Mouse (Mus musculus) forebrain, embryonic 15.5 days (tissue): ENCODE measurements around the gene Urod. TPM values are rescaled to one million over a fixed set of nuclear protein-coding genes. Genes with fewer than 3 reads are reported as not detected.

Experiments used
- ATAC-seq: fragments of 200-750 bp; cut with Nextera tagmentation; replicated peaks from 2 replicates; pipeline ENCODE4 v1.8.0; 2017; ENCODE audit warnings: mild to moderate bottlenecking, moderate TSS enrichment, moderate library complexity
- H3K27ac ChIP-seq: fragments of 300-500 bp; sonication (generic); replicated peaks from 2 replicates; pipeline ENCODE4 v1.5.1; 2015; ENCODE audit warnings: mild to moderate bottlenecking, inconsistent platforms
- H3K27me3 ChIP-seq: fragments of 300-500 bp; sonication (generic); 2 replicates; pipeline ENCODE4 v1.6.1; 2015; ENCODE audit warnings: inconsistent platforms
- H3K36me3 ChIP-seq: fragments of 300-500 bp; sonication (generic); 2 replicates; pipeline ENCODE4 v1.6.1; 2015; ENCODE audit warnings: mild to moderate bottlenecking, inconsistent platforms
- H3K4me1 ChIP-seq: fragments of 300-500 bp; sonication (generic); 2 replicates; pipeline ENCODE4 v1.6.1; 2015; ENCODE audit warnings: inconsistent platforms
- H3K4me2 ChIP-seq: fragments of 300-500 bp; sonication (generic); replicated peaks from 2 replicates; pipeline ENCODE4 v1.6.1; 2015; ENCODE audit warnings: mild to moderate bottlenecking, inconsistent platforms
- H3K4me3 ChIP-seq: fragments of 300-500 bp; sonication (generic); 2 replicates; pipeline ENCODE4 v1.5.1; 2015; ENCODE audit warnings: mild to moderate bottlenecking, inconsistent platforms
- H3K9ac ChIP-seq: fragments of 300-500 bp; sonication (generic); replicated peaks from 2 replicates; pipeline ENCODE4 v1.6.1; 2015; ENCODE audit warnings: mild to moderate bottlenecking, inconsistent platforms
- H3K9me3 ChIP-seq: fragments of 300-500 bp; sonication (generic); 2 replicates; pipeline ENCODE4 v1.6.1; 2016; ENCODE audit warnings: inconsistent platforms
- WGBS: fragments of 180-500 bp; shearing (Covaris S2); methylation state at CpG from one replicate; pipeline ENCODE4 v1.1.7; 2015; ENCODE audit warnings: mixed read lengths; 5-methylcytosine and 5-hydroxymethylcytosine counted together
- polyA plus RNA-seq: library from polyadenylated mRNA; unstranded; fragments of >200 nt; fragmentation: Nextera tagmentation; extraction: Ambion mirVana; gene quantifications from 2 replicates; pipeline ENCODE4 v1.2.1, GENCODE M21; 2015

The Urod gene
- polyA plus RNA-seq = 72.2 and 76.7 TPM in 2 replicates

DNA sequence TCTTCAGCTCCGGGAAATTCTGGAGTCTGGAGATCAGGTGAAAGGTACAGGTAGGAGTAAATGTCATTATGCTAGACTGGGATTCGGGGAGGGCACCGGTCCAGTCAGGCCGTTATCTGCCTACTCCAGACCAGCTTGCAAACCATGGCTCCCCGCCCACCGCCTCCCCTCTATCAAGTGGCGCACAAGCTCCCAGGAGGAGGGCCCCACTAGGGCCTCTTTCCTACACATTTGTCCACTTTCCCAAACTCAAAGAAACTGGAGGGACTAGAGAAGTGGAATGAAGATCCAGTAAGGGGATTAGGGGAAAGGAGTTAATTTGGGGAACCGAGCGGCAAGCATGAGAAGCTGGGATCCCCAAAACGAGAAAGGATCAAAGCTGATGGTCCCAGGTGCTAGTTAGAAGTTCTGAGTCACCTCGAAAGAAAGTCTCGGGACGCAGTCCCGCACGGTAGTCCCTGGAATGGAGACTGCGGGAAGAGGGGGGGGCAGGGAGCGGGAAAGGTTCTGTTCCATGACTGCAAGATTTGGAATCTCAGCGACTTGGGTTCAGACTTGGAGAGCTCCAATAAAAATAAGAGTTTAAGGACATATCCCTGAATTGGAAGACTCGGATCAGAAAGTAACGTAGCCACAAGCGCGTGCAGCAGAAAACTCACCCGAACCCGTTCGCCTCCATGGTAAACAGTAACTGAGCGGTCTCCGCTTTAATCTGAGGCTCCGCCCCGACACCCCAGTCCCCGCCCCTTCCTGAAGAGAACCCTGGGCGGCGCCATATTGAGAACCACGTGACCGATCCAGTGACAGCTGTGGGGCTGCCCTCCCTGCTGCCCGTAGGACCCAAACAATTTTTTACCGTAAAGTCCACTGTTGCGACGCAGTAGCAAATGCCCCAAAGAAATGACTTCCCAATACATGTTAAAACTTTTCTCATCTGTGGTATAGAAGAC, at the start of gene Urod:
Gene Urod (minus strand): TSS at position 742 of the 950 bp plus-strand sequence.
- Histone ChIP-seq H3K4me2 (peak within 1 kb of the TSS; percentile 93), H3K9ac (peak within 1 kb of the TSS; percentile 86), H3K27me3 (no peaks in the 10 kb centered on the region), H3K4me3 (peak within 1 kb of the TSS; percentile 98), H3K4me1 (peaks cover 32% of the 10 kb centered on the region), H3K36me3 (peaks cover 23% of the 10 kb centered on the region), H3K9me3 (no peaks in the 10 kb centered on the region), H3K27ac (peak within 1 kb of the TSS; percentile 88)
- 1% methylated on average over 38 of the region's 38 CpGs for WGBS
- peak; percentile 89 for ATAC-seq

DNA sequence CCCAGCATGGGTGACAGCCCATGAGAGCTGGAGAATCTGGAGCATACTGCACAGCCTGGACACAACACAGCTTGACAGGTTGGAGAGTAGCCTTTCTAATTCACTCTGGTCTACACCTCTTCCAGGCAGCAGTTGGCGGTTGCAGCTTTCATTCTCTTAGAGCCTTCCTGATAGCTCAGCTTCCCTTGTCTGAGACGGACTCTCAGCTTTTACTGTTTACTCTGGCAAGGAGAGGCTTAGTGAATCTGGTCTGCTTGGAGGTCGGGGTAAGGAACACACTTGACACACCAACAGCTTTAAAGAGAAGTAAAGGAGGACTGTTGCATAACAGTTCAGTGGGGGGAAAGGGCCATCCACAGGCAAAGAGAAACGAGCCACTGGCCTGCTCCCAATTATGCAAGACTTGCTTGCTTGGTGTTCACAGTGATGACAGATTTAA, 47.1 kb upstream of the Urod start:
- Histone ChIP-seq H3K4me2 (no peak overlapping the region), H3K36me3 (no peaks in the 10 kb centered on the region), H3K9ac (no peak overlapping the region), H3K9me3 (no peaks in the 10 kb centered on the region), H3K4me1 (peaks cover 34% of the 10 kb centered on the region), H3K27ac (peak overlapping the region; percentile 90), H3K27me3 (no peaks in the 10 kb centered on the region), H3K4me3 (no peak overlapping the region)
- ATAC-seq = peak; percentile 39
- WGBS = 28% methylated on average over 4 of the region's 4 CpGs

DNA sequence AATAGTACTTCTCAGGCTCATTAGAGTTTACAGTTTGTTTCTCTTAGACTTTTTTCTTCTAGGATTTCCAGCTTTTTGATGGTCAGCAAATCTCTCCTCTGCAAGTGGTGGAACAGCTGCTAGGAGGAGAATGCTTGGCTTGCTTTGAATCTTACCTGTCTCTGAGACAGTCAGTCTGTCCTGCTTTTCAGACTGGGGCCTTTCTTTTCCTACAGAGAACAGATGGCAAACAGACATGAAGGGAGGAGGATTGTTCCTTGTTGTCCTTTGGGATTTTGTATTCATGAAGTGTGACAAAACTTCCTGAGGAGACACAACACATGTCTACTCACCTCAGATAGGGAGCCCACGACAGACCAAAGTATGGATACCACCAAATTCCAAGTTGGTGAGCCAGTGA, 46.6 kb upstream of the Urod start:
- 46% methylated on average over 1 of the region's 1 CpGs for WGBS
- Histone ChIP-seq H3K27ac (peak overlapping the region; percentile 90), H3K4me2 (peak overlapping the region; percentile 2; the same call in 1 of the 2 replicates), H3K9me3 (no peaks in the 10 kb centered on the region), H3K4me3 (no peak overlapping the region), H3K27me3 (no peaks in the 10 kb centered on the region), H3K4me1 (peaks cover 34% of the 10 kb centered on the region), H3K36me3 (no peaks in the 10 kb centered on the region), H3K9ac (no peak overlapping the region)
- ATAC-seq = peak; percentile 33; the same call in 1 of the 2 replicates

DNA sequence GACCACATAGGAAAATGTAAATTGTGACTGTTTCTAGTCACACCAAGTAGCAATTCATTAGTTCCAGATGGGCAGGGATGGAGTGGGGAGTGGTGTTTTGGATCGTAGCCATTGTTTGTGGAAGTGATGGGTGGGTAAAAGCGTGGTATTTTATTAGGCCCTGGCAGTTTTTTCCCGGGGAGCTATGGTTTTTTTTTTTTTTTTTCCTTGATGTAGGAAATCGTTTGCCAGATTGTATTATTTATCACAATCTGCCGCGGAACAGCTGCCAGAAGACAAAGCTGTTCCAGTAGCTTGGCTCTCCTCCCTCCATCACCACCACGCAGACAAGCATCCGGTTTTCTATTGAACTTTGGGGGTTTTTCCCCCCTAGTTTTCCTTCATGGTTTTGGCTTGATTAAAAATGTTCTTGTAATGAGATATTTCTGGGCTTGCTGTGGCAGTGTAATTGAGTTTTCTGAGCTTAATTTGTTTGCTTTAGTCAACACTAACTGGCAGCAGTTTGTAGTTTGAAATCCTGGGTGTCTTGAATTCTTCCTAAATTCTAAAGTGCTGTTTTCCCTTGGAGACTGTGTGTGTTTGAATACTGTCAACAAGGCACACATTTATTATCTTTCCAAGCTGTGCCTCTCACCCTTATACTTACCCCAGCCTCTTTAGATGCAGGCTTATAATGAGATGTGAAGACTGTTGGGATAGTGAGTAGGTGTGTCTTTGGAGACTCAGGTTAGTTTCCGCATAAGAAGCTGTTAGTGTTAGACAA, 45.9 kb upstream of the Urod start:
- 0 out of 2 replicates have a peak overlapping the region, but pooled peaks have one; percentile 2 for H3K4me2 ChIP-seq
- H3K9me3 ChIP-seq = no peaks in the 10 kb centered on the region
- H3K9ac ChIP-seq = no peak overlapping the region
- WGBS = 15% methylated on average over 9 of the region's 9 CpGs
- no peak overlapping the region for H3K4me3 ChIP-seq
- peak overlapping the region; percentile 90 for H3K27ac ChIP-seq
- H3K36me3 ChIP-seq = no peaks in the 10 kb centered on the region; the same call in 1 of the 2 replicates
- H3K4me1 ChIP-seq = peaks cover 34% of the 10 kb centered on the region
- no peaks in the 10 kb centered on the region for H3K27me3 ChIP-seq
- ATAC-seq = peak; percentile 84

DNA sequence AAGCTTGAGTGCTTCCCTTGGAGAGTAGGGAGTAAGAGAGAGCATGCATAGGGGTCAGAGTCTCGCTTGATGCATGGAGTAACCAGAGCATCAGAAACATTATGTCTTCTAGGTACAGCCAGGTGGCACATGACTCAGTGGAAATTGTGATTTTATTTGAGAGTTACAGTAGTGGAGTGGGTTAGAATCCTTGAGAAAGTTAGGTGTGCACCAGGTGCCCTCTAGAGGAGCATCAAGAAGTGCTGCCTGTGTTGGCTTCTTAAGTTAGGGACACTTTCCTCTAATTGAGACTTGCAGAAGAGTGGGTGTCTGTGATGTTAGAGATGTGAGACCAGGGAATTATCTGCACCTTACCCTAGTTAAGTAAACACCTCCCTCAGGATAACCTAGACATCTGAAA, 36.9 kb upstream of the Urod start:
- Histone ChIP-seq H3K36me3 (peaks cover 11% of the 10 kb centered on the region), H3K4me3 (no peak overlapping the region), H3K9me3 (no peaks in the 10 kb centered on the region), H3K9ac (no peak overlapping the region), H3K27ac (no peak overlapping the region), H3K27me3 (no peaks in the 10 kb centered on the region), H3K4me2 (no peak overlapping the region), H3K4me1 (no peaks in the 10 kb centered on the region)
- 100% methylated on average over 1 of the region's 1 CpGs for WGBS
- no peak for ATAC-seq

DNA sequence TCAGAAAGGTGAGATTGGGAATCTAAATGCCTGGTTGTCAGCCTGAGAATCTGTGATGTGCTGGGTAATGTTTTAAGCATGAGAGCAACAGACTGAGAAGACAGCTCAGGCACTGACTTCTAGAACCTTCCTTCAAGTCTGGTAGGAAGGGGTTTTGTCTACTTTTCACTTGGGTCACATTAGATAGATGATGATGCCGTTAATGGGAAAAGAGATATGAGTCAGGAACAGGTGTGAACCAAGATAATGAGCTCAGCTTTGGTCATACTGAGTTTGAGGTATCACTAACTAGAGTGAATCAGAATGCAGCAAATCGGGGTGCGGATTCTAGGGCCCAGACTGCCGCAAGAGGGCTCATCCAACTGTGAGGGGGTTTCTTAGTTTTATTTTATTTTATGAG, 29.3 kb upstream of the Urod start:
- H3K4me2 ChIP-seq = no peak overlapping the region
- H3K9ac ChIP-seq = no peak overlapping the region
- H3K9me3 ChIP-seq = no peaks in the 10 kb centered on the region
- H3K27me3 ChIP-seq = no peaks in the 10 kb centered on the region
- WGBS = 98% methylated on average over 4 of the region's 4 CpGs
- peaks cover 16% of the 10 kb centered on the region for H3K4me1 ChIP-seq
- H3K27ac ChIP-seq = no peak overlapping the region
- ATAC-seq = no peak
- H3K4me3 ChIP-seq = no peak overlapping the region
- H3K36me3 ChIP-seq = peaks cover 17% of the 10 kb centered on the region; the same call in 1 of the 2 replicates

DNA sequence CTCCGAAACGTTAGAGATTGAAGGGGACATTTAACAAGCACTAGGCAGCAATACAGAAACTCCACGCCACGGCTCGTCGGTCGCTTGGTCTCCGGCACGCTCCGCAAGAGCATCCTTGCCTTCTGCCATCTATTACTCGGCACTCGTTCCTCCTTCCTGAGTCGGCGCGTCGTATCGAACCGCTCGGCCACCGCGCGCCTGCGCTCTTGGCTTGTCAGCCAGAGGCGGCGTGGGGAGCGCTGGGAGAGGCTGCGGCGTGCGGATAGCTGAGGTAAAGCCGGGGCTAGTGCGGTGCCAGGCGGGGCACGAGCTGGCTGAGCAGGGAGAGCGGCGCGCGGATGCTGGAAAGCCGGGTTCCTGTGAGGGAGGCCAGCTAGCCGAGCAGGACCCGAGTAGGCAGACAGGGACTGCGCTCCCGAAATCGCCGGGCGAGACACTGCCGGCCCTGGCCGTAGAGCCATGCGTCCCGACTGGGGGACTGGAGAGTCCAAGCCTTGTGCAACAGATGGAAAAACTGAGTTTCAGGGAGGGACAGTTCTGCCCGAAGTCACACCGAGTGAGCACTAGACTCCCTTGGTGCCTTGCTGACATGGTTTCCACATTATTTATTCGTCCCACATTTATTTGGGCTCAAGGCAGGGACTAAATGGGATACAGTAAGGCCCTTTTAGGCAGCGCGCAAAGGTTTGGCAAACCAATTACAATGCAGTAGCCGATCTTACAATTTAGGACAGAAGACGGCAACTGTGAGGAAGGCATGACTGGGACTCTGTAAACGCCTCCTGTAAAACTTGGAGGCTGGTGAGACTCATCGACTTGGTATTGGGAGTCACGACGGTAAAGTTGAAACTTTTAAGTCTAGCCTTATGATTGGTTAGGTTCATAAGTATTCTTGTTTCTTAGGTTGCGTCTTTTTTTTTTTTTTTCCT, 25.3 kb upstream of the Urod start, which contains the start of gene Eif2b3:
Gene Eif2b3 (plus strand): TSS at position 197 of the 929 bp plus-strand sequence.
- peak within 1 kb of the TSS; percentile 76 for H3K4me3 ChIP-seq
- H3K4me1 ChIP-seq = peaks cover 16% of the 10 kb centered on the region
- peak; percentile 98 for ATAC-seq
- H3K9ac ChIP-seq = peak within 1 kb of the TSS; percentile 86
- H3K4me2 ChIP-seq = peak within 1 kb of the TSS; percentile 69
- under 1% methylated on average over 61 of the region's 61 CpGs for WGBS
- no peaks in the 10 kb centered on the region for H3K27me3 ChIP-seq
- no peaks in the 10 kb centered on the region for H3K9me3 ChIP-seq
- H3K36me3 ChIP-seq = peaks cover 13% of the 10 kb centered on the region; the same call in 1 of the 2 replicates
- peak within 1 kb of the TSS; percentile 67 for H3K27ac ChIP-seq

DNA sequence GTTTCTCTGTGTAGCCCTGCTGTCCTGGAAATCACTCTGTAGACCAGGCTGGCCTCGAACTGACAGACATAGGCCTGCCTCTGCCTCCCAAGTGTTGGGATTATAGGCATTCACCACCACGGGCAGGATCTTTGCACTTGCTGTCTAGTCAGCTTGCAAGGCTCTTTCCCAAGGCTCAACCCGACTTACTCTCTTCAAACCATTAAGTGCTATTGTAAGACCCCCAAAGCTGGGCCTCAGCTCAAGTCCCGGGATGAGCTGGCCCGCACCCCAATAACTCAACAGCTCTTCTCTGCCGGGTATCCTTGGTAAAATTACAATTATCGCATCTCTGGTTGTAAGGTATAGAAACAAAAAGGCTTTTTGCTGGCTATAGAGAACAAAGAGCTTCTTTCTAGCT, 24.1 kb upstream of the Urod start:
- Histone ChIP-seq H3K27ac (no peak overlapping the region), H3K4me2 (no peak overlapping the region), H3K27me3 (no peaks in the 10 kb centered on the region), H3K4me3 (no peak overlapping the region), H3K4me1 (peaks cover 16% of the 10 kb centered on the region), H3K36me3 (peaks cover 7% of the 10 kb centered on the region; the same call in 1 of the 2 replicates), H3K9me3 (no peaks in the 10 kb centered on the region), H3K9ac (no peak overlapping the region)
- no peak for ATAC-seq
- WGBS = 81% methylated on average over 7 of the region's 7 CpGs

DNA sequence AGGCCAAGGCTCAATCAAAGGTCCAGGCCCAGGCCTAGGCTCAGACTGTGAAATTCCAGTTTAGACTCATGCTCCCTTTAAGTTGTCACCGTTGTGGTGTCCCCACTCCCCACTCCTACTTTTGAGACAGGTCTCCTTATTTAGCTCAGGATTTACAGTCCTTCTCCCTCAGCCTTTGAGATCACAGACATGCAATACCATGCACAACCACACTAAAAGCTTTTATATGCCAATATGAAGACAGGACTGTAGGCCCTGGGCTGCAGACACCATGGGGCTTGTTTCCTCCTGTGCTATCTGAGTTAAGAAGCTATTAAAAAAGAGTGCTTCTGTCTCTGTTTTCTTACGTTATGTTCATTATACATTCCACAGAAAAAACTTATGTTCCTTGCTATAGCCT, 23.5 kb upstream of the Urod start:
- Histone ChIP-seq H3K4me2 (no peak overlapping the region), H3K27me3 (no peaks in the 10 kb centered on the region), H3K9ac (no peak overlapping the region), H3K4me3 (no peak overlapping the region), H3K9me3 (no peaks in the 10 kb centered on the region), H3K4me1 (peaks cover 16% of the 10 kb centered on the region), H3K36me3 (peaks cover 3% of the 10 kb centered on the region; the same call in 1 of the 2 replicates), H3K27ac (no peak overlapping the region)
- no peak for ATAC-seq
- WGBS = 93% methylated on average over 2 of the region's 2 CpGs

DNA sequence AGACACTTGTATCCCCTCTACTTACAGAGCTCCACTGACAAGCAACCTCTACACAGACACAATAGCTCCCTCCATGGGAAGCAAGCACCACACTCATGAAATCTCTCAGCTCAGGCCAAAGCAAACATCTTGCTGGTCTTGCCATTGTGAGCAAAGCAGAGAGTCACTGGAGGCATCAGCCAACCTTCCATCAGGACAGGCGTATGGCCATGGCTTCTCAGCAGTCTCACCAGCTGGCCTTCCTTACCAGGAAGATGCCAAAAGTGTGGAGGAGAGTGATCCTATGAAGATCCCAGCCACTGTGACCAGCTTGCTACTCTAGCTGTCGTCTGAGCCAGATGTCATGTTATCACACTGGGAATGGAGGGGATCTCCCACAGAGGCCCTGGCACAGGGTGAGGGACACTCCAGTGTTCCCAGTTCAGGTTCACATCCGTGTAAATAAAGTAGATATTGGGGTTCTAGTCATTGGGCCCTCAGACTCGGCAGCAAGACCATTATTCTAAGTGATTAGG, 20.7 kb upstream of the Urod start:
- H3K4me2 ChIP-seq = no peak overlapping the region
- H3K9me3 ChIP-seq = no peaks in the 10 kb centered on the region
- no peaks in the 10 kb centered on the region for H3K27me3 ChIP-seq
- H3K4me1 ChIP-seq = peaks cover 8% of the 10 kb centered on the region
- no peak overlapping the region for H3K9ac ChIP-seq
- WGBS = 60% methylated on average over 4 of the region's 4 CpGs
- no peak overlapping the region for H3K4me3 ChIP-seq
- no peak for ATAC-seq
- H3K27ac ChIP-seq = no peak overlapping the region
- no peaks in the 10 kb centered on the region for H3K36me3 ChIP-seq

DNA sequence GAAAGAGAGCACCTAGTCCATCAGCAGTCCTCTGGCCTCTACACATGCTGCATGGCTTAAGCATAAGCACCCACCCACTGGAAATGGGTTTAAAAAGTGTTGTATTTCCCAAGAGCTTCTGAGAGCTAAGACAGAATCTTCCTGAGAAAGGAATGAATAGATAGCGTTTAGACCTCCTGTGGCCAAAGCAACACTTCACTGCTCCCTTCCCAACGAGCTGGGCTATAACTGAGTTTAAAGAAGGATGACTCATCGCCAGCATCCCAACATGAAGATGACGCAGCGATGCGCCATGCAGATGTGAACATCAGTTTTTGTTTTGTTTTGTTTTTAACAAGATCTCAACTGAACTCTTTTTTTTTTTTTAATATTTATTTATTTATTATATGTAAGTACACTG, 19.4 kb upstream of the Urod start:
- Histone ChIP-seq H3K27ac (no peak overlapping the region), H3K4me1 (peaks cover under 1% of the 10 kb centered on the region), H3K36me3 (no peaks in the 10 kb centered on the region), H3K4me2 (no peak overlapping the region), H3K9ac (no peak overlapping the region), H3K4me3 (no peak overlapping the region), H3K27me3 (no peaks in the 10 kb centered on the region), H3K9me3 (no peaks in the 10 kb centered on the region)
- no peak for ATAC-seq
- WGBS = 89% methylated on average over 6 of the region's 6 CpGs
